Mouse (Mus musculus) thymus, adult 2 months (tissue): Measurements from ENCODE around the gene Vps16. TPM values are rescaled to one million over a fixed set of nuclear protein-coding genes. Genes with fewer than 3 reads are reported as not detected.

Experiments used
- DNase-seq: peaks from one replicate; pipeline ENCODE4 v3.0.0; 2021
- H3K27ac ChIP-seq: fragments of 200-500 bp; 2 replicates; pipeline ENCODE4 v1.5.1; 2012; ENCODE audit warnings: low read length, control low read depth; ENCODE audit not compliant: control insufficient read depth, insufficient read depth
- H3K27me3 ChIP-seq: fragments of 200-500 bp; 2 replicates; pipeline ENCODE4 v1.6.1; 2012; ENCODE audit warnings: mild to moderate bottlenecking, low read length, moderate library complexity, mixed read lengths; ENCODE audit not compliant: control insufficient read depth, insufficient read depth
- H3K36me3 ChIP-seq: fragments of 200-500 bp; 2 replicates; pipeline ENCODE4 v1.6.1; 2012; ENCODE audit warnings: mild to moderate bottlenecking, low read length, moderate library complexity; ENCODE audit not compliant: control insufficient read depth, insufficient read depth
- H3K4me1 ChIP-seq: fragments of 200-500 bp; replicated peaks from 2 replicates; pipeline ENCODE4 v1.6.1; 2012; ENCODE audit warnings: low read length; ENCODE audit not compliant: control insufficient read depth, insufficient read depth
- H3K4me3 ChIP-seq: fragments of 200-500 bp; 2 replicates; pipeline ENCODE4 v1.5.1; 2012; ENCODE audit warnings: mild to moderate bottlenecking, low read length, control low read depth, moderate library complexity; ENCODE audit not compliant: control insufficient read depth, insufficient read depth
- CTCF ChIP-seq: fragments of 200-500 bp; IDR thresholded peaks from 2 replicates; pipeline ENCODE4 v1.5.1; 2012; ENCODE audit warnings: mild to moderate bottlenecking, control low read depth, low read length, moderate library complexity, borderline replicate concordance; ENCODE audit not compliant: control insufficient read depth, poor library complexity, insufficient read depth; ENCODE audit errors: extremely low read depth
- POLR2A ChIP-seq: fragments of 200-500 bp; IDR thresholded peaks from 2 replicates; pipeline ENCODE4 v1.6.1; 2012; ENCODE audit warnings: mild to moderate bottlenecking, low read length, control low read depth, moderate library complexity; ENCODE audit not compliant: control insufficient read depth, poor library complexity, insufficient read depth; ENCODE audit errors: extremely low read depth
- WGBS: fragments of 180-500 bp; shearing (Covaris S2); methylation state at CpG from one replicate; pipeline ENCODE4 v1.1.7; 2018; 5-methylcytosine and 5-hydroxymethylcytosine counted together
- polyA plus RNA-seq: library from polyadenylated mRNA; depleted of rRNA; stranded (reverse); fragments of >200 nt; gene quantifications from 2 replicates; pipeline ENCODE4 v1.2.3, GENCODE M21; 2012

The Vps16 gene
- polyA plus RNA-seq, 1 experiment: 213 TPM

- 90% methylated on average over 6 of the region's 6 CpGs for WGBS
- H3K27me3 ChIP-seq: no peaks in the 10 kb centered on the region; the same call in 1 of the 2 replicates
- H3K36me3 ChIP-seq: no peaks in the 10 kb centered on the region
- no peak for DNase-seq
- no peak overlapping the region for H3K4me3 ChIP-seq
- TF ChIP-seq CTCF (no peak), POLR2A (no peak)
- peaks cover 15% of the 10 kb centered on the region for H3K4me1 ChIP-seq
- H3K27ac ChIP-seq: no peak overlapping the region
Observed at GRCm38 (mm10) chr2:130453421-130453820, 29.3 kb downstream of the Vps16 start.

GRCm38 (mm10) chr2:130454748-130455370 is 30.7 kb downstream of the Vps16 start:
- Histone ChIP-seq H3K27me3 (no peaks in the 10 kb centered on the region), H3K36me3 (no peaks in the 10 kb centered on the region), H3K27ac (no peak overlapping the region), H3K4me1 (peaks cover 10% of the 10 kb centered on the region), H3K4me3 (no peak overlapping the region)
- DNase-seq: no peak
- WGBS: 90% methylated on average over 6 of the region's 6 CpGs
- TF ChIP-seq CTCF (no peak), POLR2A (no peak)

GRCm38 (mm10) chr2:130457871-130458270 is 33.7 kb downstream of the Vps16 start:
- WGBS: 94% methylated on average over 3 of the region's 3 CpGs
- Histone ChIP-seq H3K4me3 (no peak overlapping the region), H3K27me3 (no peaks in the 10 kb centered on the region), H3K36me3 (no peaks in the 10 kb centered on the region), H3K4me1 (no peaks in the 10 kb centered on the region; the same call in 1 of the 2 replicates), H3K27ac (no peak overlapping the region)
- no peak for DNase-seq
- TF ChIP-seq POLR2A (no peak), CTCF (no peak)

GRCm38 (mm10) chr2:130459576-130459975 is 35.4 kb downstream of the Vps16 start:
- no peaks in the 10 kb centered on the region for H3K36me3 ChIP-seq
- TF ChIP-seq CTCF (no peak), POLR2A (no peak)

GRCm38 (mm10) chr2:130461287-130462071 is 37.3 kb downstream of the Vps16 start:
- Histone ChIP-seq H3K4me3 (no peak overlapping the region), H3K27me3 (no peaks in the 10 kb centered on the region), H3K36me3 (no peaks in the 10 kb centered on the region), H3K27ac (no peak overlapping the region), H3K4me1 (no peaks in the 10 kb centered on the region)
- WGBS: 62% methylated on average over 15 of the region's 15 CpGs
- no peak for DNase-seq
- no peak for TF ChIP-seq CTCF
- TF ChIP-seq POLR2A: no peak

More at GRCm38 (mm10) chr2:130459576-130459975, 35.4 kb downstream of the Vps16 start:
- no peak overlapping the region for H3K4me3 ChIP-seq
- no peaks in the 10 kb centered on the region for H3K27me3 ChIP-seq
- no peaks in the 10 kb centered on the region; the same call in 1 of the 2 replicates for H3K4me1 ChIP-seq
- 97% methylated on average over 3 of the region's 3 CpGs for WGBS
- DNase-seq: no peak
- no peak overlapping the region for H3K27ac ChIP-seq

- peaks cover under 1% of the 10 kb centered on the region; the same call in 1 of the 2 replicates for H3K4me1 ChIP-seq
- H3K4me3 ChIP-seq: no peak overlapping the region
- no peak for DNase-seq
- H3K27me3 ChIP-seq: no peaks in the 10 kb centered on the region
- no peak overlapping the region for H3K27ac ChIP-seq
- TF ChIP-seq POLR2A (no peak), CTCF (no peak)
- H3K36me3 ChIP-seq: no peaks in the 10 kb centered on the region
- WGBS: 89% methylated on average over 1 of the region's 1 CpGs
Observed at GRCm38 (mm10) chr2:130466438-130466837, 42.3 kb downstream of the Vps16 start.
